Mouse (Mus musculus) embryo, embryonic 11.5 days (tissue): ENCODE results near the gene Tcfl5.

Experiments
- DNase-seq: peaks from one replicate; pipeline ENCODE4 v3.0.0-alpha.2; 2012; ENCODE audit warnings: low read depth, low spot score

Tcfl5 gene

DNA sequence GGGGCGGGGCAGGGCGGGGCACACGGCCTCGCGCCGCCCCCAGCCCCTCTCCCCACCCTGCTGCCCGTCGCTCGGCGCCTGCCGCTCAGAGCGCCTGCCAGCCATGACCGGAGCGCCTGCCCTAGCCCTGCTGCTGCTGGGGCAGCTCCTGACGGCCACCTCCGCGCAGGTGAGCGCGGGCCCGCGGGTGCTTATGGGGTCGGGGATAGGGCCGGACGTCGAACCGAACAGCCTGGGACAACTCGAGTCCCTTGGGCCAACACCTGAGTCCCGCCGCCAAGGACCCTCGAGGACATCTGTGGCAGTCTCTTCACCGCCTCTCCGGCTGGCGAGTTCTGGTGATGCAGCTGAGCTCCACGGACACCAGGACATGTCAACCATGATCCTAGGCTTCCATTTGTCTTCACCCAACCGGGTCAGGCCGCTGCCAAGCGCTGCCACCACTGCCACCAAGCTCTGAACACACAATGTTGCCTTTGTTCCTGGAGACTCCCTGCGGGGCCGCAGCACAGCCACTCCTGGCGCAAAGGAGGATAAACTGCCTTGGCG is 44.3 kb downstream of the Tcfl5 start:
- DNase-seq = no peak

DNA sequence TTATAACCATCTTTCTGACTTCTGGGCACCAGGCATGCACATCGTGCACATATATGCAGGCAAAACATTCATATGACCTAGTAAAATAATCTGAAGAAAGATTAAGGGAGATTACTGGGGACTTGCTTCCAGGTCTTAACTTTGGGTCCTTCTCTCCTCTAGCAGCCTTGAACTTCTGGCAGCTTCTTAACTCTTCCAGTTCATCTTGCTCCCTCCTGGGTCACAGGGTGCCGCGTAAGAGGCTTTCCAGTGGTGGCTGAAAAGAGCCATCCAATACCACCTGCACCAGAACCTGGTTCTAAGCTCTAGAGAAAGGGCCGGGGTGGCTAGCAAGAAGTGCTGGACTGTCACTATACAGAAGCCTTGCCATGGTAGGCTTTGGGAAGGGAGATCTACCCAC is 45.0 kb downstream of the Tcfl5 start, which contains the start of gene Col9a3:
Gene Col9a3 (plus strand): TSS at position 301 of the 400 bp plus-strand sequence.
- no peak for DNase-seq

DNA sequence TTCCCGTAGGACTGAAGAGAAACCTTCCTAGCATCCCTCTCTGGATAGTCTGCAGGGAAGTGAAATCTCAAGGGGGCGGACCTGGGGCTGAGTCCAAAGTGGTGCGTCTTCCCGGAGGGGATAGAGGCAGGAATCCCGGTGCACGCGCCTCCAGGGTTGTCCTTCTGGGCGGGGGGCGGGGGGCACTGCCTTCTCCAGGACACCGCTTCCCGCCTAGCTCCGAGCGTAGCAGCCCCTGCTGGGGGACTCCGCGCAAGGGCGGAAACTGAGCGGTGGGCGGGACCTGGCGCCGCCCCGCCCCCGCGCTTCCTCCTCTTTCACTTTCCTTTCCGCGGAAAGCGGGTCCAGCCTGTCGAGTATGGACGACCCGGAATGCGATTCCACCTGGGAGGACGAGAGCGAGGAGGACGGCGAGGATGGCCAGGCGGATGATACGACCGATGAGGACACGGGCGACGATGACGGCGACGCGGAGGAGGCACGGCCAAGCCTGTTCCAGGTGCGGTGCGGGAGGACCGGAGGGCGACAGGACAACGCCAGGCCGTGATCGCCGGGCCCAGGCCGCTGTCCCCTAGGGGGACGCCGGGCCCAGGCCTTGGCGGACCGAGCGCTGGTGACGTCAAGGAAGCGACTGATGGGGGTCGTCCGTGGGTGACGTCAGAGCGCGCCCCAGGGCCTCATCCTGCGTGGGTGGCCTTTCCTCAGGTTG is 53.2 kb downstream of the Tcfl5 start, which contains the start of gene Ogfr:
Gene Ogfr (plus strand): TSS at position 123 of the 709 bp plus-strand sequence.
- peak; percentile 77 for DNase-seq

DNA sequence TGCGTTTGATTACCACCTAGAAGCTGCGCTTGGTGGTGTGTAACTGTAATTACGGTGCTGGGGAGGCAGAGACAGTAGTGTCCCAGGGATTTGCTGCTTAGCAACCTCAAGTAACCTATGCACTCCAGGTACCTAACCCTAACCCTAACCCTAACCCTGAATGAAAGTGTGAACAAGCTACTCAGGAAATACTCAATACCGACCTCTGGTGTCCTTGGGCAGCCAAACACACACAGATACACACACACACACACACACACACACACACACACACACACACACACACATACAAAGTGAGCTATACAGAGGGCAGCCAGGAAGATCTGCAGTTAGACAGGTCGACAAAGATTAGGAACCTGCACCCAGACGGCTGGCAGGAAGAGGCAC is 53.8 kb downstream of the Tcfl5 start:
- DNase-seq = no peak

DNA sequence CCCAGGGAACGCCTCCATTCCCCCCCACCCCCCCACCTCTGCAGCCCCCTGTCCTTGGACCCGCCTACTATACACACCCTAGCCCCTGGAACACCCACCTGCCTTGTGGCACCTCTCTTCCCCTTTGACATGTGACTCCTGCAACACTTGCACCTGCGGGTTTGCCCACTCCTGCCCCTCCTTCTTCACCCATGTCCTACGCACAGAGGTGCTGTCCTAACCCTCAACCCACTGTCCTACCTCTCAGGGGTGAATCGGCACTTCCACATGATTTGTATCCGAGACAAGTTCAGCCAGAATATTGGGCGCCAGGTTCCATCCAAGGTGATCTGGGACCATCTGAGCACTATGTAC is 59.4 kb downstream of the Tcfl5 start:
- no peak for DNase-seq

DNA sequence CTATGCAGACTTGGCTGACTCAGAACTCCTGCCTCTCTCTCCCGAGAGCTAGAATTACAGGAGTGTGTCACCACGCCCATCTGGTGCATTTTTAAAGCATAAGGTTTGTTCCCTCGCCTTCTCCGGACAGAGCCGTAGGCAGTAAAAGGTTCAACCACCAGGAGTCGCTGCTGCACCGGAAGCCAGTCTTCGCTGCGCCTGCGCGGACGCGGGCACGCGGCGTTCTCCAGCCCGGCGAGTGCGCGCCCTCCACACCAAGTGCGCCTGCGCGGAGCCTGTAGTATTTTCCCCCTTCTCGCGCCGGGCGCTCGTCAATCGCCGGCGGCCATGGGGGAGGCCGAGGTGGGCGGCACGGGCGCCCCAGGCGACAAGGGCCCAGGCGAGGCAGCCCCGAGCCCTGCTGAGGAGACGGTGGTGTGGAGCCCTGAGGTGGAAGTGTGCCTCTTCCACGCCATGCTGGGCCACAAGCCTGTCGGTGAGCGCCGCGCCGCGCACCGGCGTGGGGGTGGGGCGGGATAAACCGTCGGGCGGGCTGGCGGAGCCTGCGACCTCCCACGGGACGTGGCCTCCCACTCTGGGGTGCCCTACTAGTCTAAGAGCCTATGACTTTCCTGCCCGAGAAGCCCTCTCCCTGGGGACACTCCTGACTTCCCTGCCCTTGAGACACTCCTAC is 59.9 kb downstream of the Tcfl5 start:
- DNase-seq = peak; percentile 92

DNA sequence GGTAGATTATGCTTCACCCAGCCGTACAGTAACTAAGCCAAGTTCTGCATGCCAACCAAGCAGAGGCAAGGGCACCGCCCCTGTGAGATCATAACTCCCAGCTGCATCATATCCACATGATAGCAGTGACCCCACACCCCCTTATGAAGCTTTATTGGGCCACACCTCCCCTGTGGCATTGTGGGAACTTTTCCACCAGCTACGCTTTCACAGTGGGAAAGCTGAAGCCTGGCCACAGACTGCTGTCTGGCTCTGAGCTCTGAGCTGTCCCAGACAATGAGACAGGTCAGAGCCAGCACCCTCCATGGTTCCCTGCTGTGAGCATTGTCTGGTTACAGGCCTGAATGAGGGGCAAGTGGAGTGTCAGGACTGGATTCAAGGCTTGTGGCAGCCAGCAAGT is 61.5 kb downstream of the Tcfl5 start, which contains the start of gene Mrgbp:
Gene Mrgbp (plus strand): TSS at position 303 of the 400 bp plus-strand sequence.
- no peak for DNase-seq

DNA sequence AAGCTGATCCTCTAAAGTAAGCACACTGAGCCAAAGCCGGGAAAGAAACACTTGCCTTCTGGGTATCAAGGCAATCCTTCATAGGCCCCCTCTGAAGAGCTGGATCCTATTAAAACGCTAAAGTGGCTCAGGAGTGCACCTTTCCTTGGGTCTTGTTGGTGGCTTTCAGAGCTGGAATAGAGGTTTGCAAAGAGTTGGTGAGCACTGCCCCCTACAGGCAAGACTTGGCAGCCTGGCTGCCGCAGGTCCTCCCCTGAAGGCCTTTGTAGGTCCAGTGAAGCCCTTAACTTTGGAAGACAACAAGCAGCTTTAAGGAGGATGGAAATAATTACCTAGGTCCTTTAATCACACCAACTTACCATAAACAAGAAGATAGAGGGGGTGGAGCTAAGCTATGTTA is 63.8 kb downstream of the Tcfl5 start:
- peak; percentile 62 for DNase-seq

DNA sequence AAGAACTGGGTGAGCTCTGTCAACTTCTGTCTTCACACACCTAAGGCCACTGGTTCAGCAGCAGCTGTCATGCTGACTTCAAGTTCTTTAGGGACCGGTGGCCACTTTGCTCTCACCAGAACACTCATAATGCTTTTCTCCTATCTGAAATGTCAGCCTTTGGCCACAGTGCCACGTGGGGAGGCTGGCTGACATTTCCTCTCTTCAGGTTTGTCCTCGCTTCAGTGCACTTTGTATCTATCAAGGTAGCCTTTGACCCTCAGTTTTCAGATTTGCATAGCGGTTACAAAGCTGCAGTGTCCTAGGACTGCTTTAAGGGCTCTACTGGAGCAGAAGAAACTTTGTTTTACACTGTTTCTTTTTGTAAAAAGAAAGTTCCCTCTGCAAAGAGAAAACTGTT is 66.0 kb downstream of the Tcfl5 start:
- DNase-seq = no peak
